Mouse (Mus musculus) intestine, postnatal 0 days (tissue): ENCODE results near the gene Ctnna3. TPM values are rescaled to one million over a fixed set of nuclear protein-coding genes. Genes with fewer than 3 reads are reported as not detected.
"Not testable (repeated sequence)": the region's sequence is repeated elsewhere in the genome, so short reads cannot be mapped to it uniquely, and the experiment has no call there.

Experiments
- ATAC-seq: fragments of 200-750 bp; cut with Nextera tagmentation; 2 replicates; pipeline ENCODE4 v1.8.0; 2017; ENCODE audit warnings: mild to moderate bottlenecking, moderate TSS enrichment, moderate library complexity
- H3K27ac ChIP-seq: fragments of 300-500 bp; sonication (generic); 2 replicates; pipeline ENCODE4 v1.5.1; 2014; ENCODE audit warnings: mild to moderate bottlenecking, low read depth, low read length, moderate library complexity
- H3K27me3 ChIP-seq: fragments of 300-500 bp; sonication (generic); replicated peaks from 2 replicates; pipeline ENCODE4 v1.6.1; 2014; ENCODE audit warnings: low read length, mixed read lengths; ENCODE audit not compliant: control insufficient read depth, insufficient read depth
- H3K36me3 ChIP-seq: fragments of 300-500 bp; sonication (generic); 2 replicates; pipeline ENCODE4 v1.6.1; 2014; ENCODE audit warnings: mild to moderate bottlenecking, moderate library complexity; ENCODE audit not compliant: control insufficient read depth, insufficient read depth
- H3K4me1 ChIP-seq: fragments of 300-500 bp; sonication (generic); replicated peaks from 2 replicates; pipeline ENCODE4 v1.6.1; 2014; ENCODE audit warnings: antibody characterized with exemption, low read length, mixed read lengths; ENCODE audit not compliant: control insufficient read depth, insufficient read depth
- H3K4me2 ChIP-seq: fragments of 300-500 bp; sonication (generic); replicated peaks from 2 replicates; pipeline ENCODE4 v1.6.1; 2014; ENCODE audit warnings: low read depth, mild to moderate bottlenecking, moderate library complexity
- H3K4me3 ChIP-seq: fragments of 300-500 bp; sonication (generic); 2 replicates; pipeline ENCODE4 v1.5.1; 2014; ENCODE audit warnings: low read depth, low read length
- H3K9ac ChIP-seq: fragments of 300-500 bp; sonication (generic); 2 replicates; pipeline ENCODE4 v1.6.1; 2014; ENCODE audit warnings: mild to moderate bottlenecking, low read depth, low read length
- H3K9me3 ChIP-seq: fragments of 300-500 bp; sonication (generic); 2 replicates; pipeline ENCODE4 v1.6.1; 2016; ENCODE audit warnings: mixed run types; ENCODE audit not compliant: control insufficient read depth
- CTCF ChIP-seq: sonication (generic); IDR thresholded peaks from 2 replicates; pipeline ENCODE4 v1.5.1; 2016; ENCODE audit warnings: low read depth, mild to moderate bottlenecking, control low read depth, antibody characterized with exemption, moderate library complexity
- WGBS: fragments of 180-500 bp; shearing (Covaris S2); extraction: QIAGEN DNeasy Blood & Tissue Kit; methylation state at CpG from one replicate; pipeline ENCODE4 v1.1.7; 2014; 5-methylcytosine and 5-hydroxymethylcytosine counted together
- polyA plus RNA-seq: library from polyadenylated mRNA; unstranded; fragments of >200 nt; fragmentation: Nextera tagmentation; extraction: Ambion mirVana; gene quantifications from 2 replicates; pipeline ENCODE4 v1.2.1, GENCODE M21; 2015

Ctnna3 gene
- polyA plus RNA-seq, 1 experiment from 2014 or later: 0.33 TPM

GRCm38 (mm10) chr10:64671469-64671868, 1241.6 kb downstream of the Ctnna3 start:
- ATAC-seq: no peak
- no peak overlapping the region for H3K4me2 ChIP-seq
- H3K9ac ChIP-seq: no peak overlapping the region
- WGBS: 66% methylated on average over 2 of the region's 2 CpGs
- H3K27me3 ChIP-seq: no peaks in the 10 kb centered on the region
- no peaks in the 10 kb centered on the region for H3K36me3 ChIP-seq
- no peak overlapping the region for H3K27ac ChIP-seq
- no peaks in the 10 kb centered on the region for H3K9me3 ChIP-seq
- TF ChIP-seq CTCF: no peak
- H3K4me1 ChIP-seq: no peaks in the 10 kb centered on the region
- no peak overlapping the region for H3K4me3 ChIP-seq

- ATAC-seq: no peak
- no peak for TF ChIP-seq CTCF
- no peaks in the 10 kb centered on the region for H3K4me1 ChIP-seq
- WGBS: 96% methylated on average over 3 of the region's 3 CpGs
- H3K4me2 ChIP-seq: no peak overlapping the region
- no peaks in the 10 kb centered on the region for H3K9me3 ChIP-seq
- H3K27me3 ChIP-seq: no peaks in the 10 kb centered on the region
- no peak overlapping the region for H3K9ac ChIP-seq
- H3K27ac ChIP-seq: no peak overlapping the region
- H3K4me3 ChIP-seq: no peak overlapping the region
- no peaks in the 10 kb centered on the region for H3K36me3 ChIP-seq
Measured at GRCm38 (mm10) chr10:64675796-64676195, 1245.9 kb downstream of the Ctnna3 start.

GRCm38 (mm10) chr10:64710017-64710416, 1280.1 kb downstream of the Ctnna3 start:
- 68% methylated on average over 2 of the region's 2 CpGs for WGBS
- H3K27me3 ChIP-seq: no peaks in the 10 kb centered on the region
- no peak for ATAC-seq
- no peak overlapping the region for H3K4me3 ChIP-seq
- no peaks in the 10 kb centered on the region for H3K9me3 ChIP-seq
- no peaks in the 10 kb centered on the region for H3K4me1 ChIP-seq
- H3K9ac ChIP-seq: no peak overlapping the region
- H3K27ac ChIP-seq: no peak overlapping the region
- H3K36me3 ChIP-seq: no peaks in the 10 kb centered on the region
- no peak for TF ChIP-seq CTCF
- no peak overlapping the region for H3K4me2 ChIP-seq

- no peak for TF ChIP-seq CTCF
- no peak for ATAC-seq
- 67% methylated on average over 9 of the region's 9 CpGs for WGBS
- no peaks in the 10 kb centered on the region for H3K4me1 ChIP-seq
- no peak overlapping the region for H3K4me2 ChIP-seq
- no peak overlapping the region for H3K27ac ChIP-seq
- H3K36me3 ChIP-seq: no peaks in the 10 kb centered on the region
- H3K27me3 ChIP-seq: no peaks in the 10 kb centered on the region
- no peak overlapping the region for H3K4me3 ChIP-seq
- no peak overlapping the region for H3K9ac ChIP-seq
- H3K9me3 ChIP-seq: no peaks in the 10 kb centered on the region
Measured at GRCm38 (mm10) chr10:64718036-64718435, 1288.1 kb downstream of the Ctnna3 start.

- Histone ChIP-seq H3K9ac (no peak overlapping the region), H3K36me3 (no peaks in the 10 kb centered on the region), H3K27me3 (no peaks in the 10 kb centered on the region), H3K27ac (no peak overlapping the region), H3K4me1 (no peaks in the 10 kb centered on the region), H3K4me3 (no peak overlapping the region), H3K4me2 (no peak overlapping the region), H3K9me3 (no peaks in the 10 kb centered on the region)
- TF ChIP-seq CTCF: no peak
- ATAC-seq: no peak
- 54% methylated on average over 2 of the region's 2 CpGs for WGBS
Measured at GRCm38 (mm10) chr10:64735692-64736091, 1305.8 kb downstream of the Ctnna3 start.

- no peak overlapping the region for H3K4me3 ChIP-seq
- no peak for TF ChIP-seq CTCF
- H3K27me3 ChIP-seq: no peaks in the 10 kb centered on the region
- H3K36me3 ChIP-seq: no peaks in the 10 kb centered on the region
- ATAC-seq: no peak
- no peak overlapping the region for H3K4me2 ChIP-seq
- no peaks in the 10 kb centered on the region for H3K9me3 ChIP-seq
- H3K27ac ChIP-seq: no peak overlapping the region
- no peaks in the 10 kb centered on the region for H3K4me1 ChIP-seq
- 26% methylated on average over 2 of the region's 2 CpGs for WGBS
- H3K9ac ChIP-seq: no peak overlapping the region
Measured at GRCm38 (mm10) chr10:64736616-64737015, 1306.7 kb downstream of the Ctnna3 start.

GRCm38 (mm10) chr10:64741721-64742120, 1311.8 kb downstream of the Ctnna3 start:
- H3K36me3 ChIP-seq, H3K27ac ChIP-seq, H3K4me3 ChIP-seq, H3K27me3 ChIP-seq, H3K4me1 ChIP-seq, H3K9ac ChIP-seq, H3K9me3 ChIP-seq, ATAC-seq, H3K4me2 ChIP-seq: not testable (repeated sequence)
- 82% methylated on average over 11 of the region's 11 CpGs for WGBS

GRCm38 (mm10) chr10:64744099-64744498, 1314.2 kb downstream of the Ctnna3 start:
- H3K9ac ChIP-seq, H3K36me3 ChIP-seq, H3K27me3 ChIP-seq, H3K4me2 ChIP-seq, H3K9me3 ChIP-seq, H3K4me3 ChIP-seq, H3K27ac ChIP-seq, H3K4me1 ChIP-seq, ATAC-seq: not testable (repeated sequence)
- 44% methylated on average over 3 of the region's 3 CpGs for WGBS
